Mouse (Mus musculus) lung, adult 2 months (tissue): ENCODE results near the gene Eme2. TPM values are rescaled to one million over a fixed set of nuclear protein-coding genes. Genes with fewer than 3 reads are reported as not detected.

Source experiments
- DNase-seq: peaks from one replicate; pipeline ENCODE4 v3.0.0; 2022
- H3K4me1 ChIP-seq: fragments of 200-500 bp; 2 replicates; pipeline ENCODE4 v1.6.1; 2011; ENCODE audit warnings: low read length; ENCODE audit not compliant: control insufficient read depth, insufficient read depth
- H3K4me3 ChIP-seq: fragments of 200-500 bp; replicated peaks from 2 replicates; pipeline ENCODE3; 2011; ENCODE audit warnings: low read depth, mild to moderate bottlenecking, control low read depth, low read length; ENCODE audit errors: extremely low read depth
- CTCF ChIP-seq: fragments of 200-500 bp; IDR thresholded peaks from 2 replicates; pipeline ENCODE4 v1.5.1; 2011; ENCODE audit warnings: mild to moderate bottlenecking, low read length, control low read depth; ENCODE audit not compliant: insufficient read depth
- POLR2A ChIP-seq: fragments of 200-500 bp; IDR thresholded peaks from 2 replicates; pipeline ENCODE4 v1.6.1; 2011; ENCODE audit warnings: low read depth, mild to moderate bottlenecking, control low read depth, low read length, borderline replicate concordance; ENCODE audit errors: extremely low read depth
- WGBS: fragments of 180-500 bp; shearing (Covaris S2); methylation state at CpG from one replicate; pipeline ENCODE4 v1.1.7; 2018; 5-methylcytosine and 5-hydroxymethylcytosine counted together
- polyA plus RNA-seq: library from polyadenylated mRNA; depleted of rRNA; stranded (reverse); fragments of >200 nt; gene quantifications from 2 replicates; pipeline ENCODE4 v1.2.3, GENCODE M21; 2012

The Eme2 gene
- polyA plus RNA-seq, 1 experiment, result 48.0 TPM

- Histone ChIP-seq H3K4me3 (no peak overlapping the region), H3K4me1 (0 out of 2 replicates have a peak, but pooled peaks cover 2% of the 10 kb centered on the region)
- no peak for TF ChIP-seq CTCF
- no peak for TF ChIP-seq POLR2A
- 32% methylated on average over 5 of the region's 5 CpGs for WGBS
- DNase-seq, result peak; percentile 42
Measured at GRCm38 (mm10) chr17:24878117-24878397, 16.8 kb downstream of the Eme2 start.

GRCm38 (mm10) chr17:24877336-24878116 is 17.4 kb downstream of the Eme2 start:
- H3K4me3 ChIP-seq, result no peak overlapping the region
- WGBS, result 44% methylated on average over 10 of the region's 10 CpGs
- 0 out of 2 replicates have a peak, but pooled peaks cover 2% of the 10 kb centered on the region for H3K4me1 ChIP-seq
- DNase-seq, result no peak
- TF ChIP-seq POLR2A (no peak), CTCF (no peak)

GRCm38 (mm10) chr17:24874989-24875388 is 19.9 kb downstream of the Eme2 start:
- WGBS, result 74% methylated on average over 8 of the region's 8 CpGs
- no peak overlapping the region for H3K4me3 ChIP-seq
- H3K4me1 ChIP-seq, result 0 out of 2 replicates have a peak, but pooled peaks cover 2% of the 10 kb centered on the region
- TF ChIP-seq CTCF (no peak), POLR2A (no peak)
- no peak for DNase-seq

GRCm38 (mm10) chr17:24874405-24874745 is 20.5 kb downstream of the Eme2 start:
- DNase-seq, result no peak
- TF ChIP-seq POLR2A (no peak), CTCF (no peak)
- 0 out of 2 replicates have a peak, but pooled peaks cover 2% of the 10 kb centered on the region for H3K4me1 ChIP-seq
- WGBS, result 45% methylated on average over 1 of the region's 1 CpGs
- no peak overlapping the region for H3K4me3 ChIP-seq

GRCm38 (mm10) chr17:24873695-24874404 is 21.0 kb downstream of the Eme2 start:
- TF ChIP-seq POLR2A (no peak), CTCF (no peak)
- H3K4me3 ChIP-seq, result no peak overlapping the region
- WGBS, result 48% methylated on average over 4 of the region's 4 CpGs
- 0 out of 2 replicates have a peak, but pooled peaks cover 2% of the 10 kb centered on the region for H3K4me1 ChIP-seq
- no peak for DNase-seq

- TF ChIP-seq CTCF (no peak), POLR2A (no peak)
- no peak overlapping the region for H3K4me3 ChIP-seq
- WGBS, result 91% methylated on average over 10 of the region's 10 CpGs
- H3K4me1 ChIP-seq, result no peaks in the 10 kb centered on the region
- no peak for DNase-seq
Measured at GRCm38 (mm10) chr17:24867914-24868313, 27.0 kb downstream of the Eme2 start.

- Histone ChIP-seq H3K4me1 (no peaks in the 10 kb centered on the region), H3K4me3 (no peak within 1 kb of the TSS)
- no peak for DNase-seq
- WGBS, result 91% methylated on average over 8 of the region's 8 CpGs
- no peak for TF ChIP-seq CTCF
Measured at GRCm38 (mm10) chr17:24865776-24866175, 29.1 kb downstream of the Eme2 start, which contains the start of gene Igfals. TSS of gene Igfals (plus strand) at chr17:24865997.

GRCm38 (mm10) chr17:24861785-24862184 is 33.1 kb downstream of the Eme2 start:
- H3K4me1 ChIP-seq, result no peaks in the 10 kb centered on the region
- H3K4me3 ChIP-seq, result no peak overlapping the region
- WGBS, result 93% methylated on average over 3 of the region's 3 CpGs
- no peak for DNase-seq
- TF ChIP-seq POLR2A (no peak), CTCF (no peak)

- Histone ChIP-seq H3K4me1 (no peaks in the 10 kb centered on the region), H3K4me3 (no peak overlapping the region)
- no peak for DNase-seq
- TF ChIP-seq POLR2A (no peak), CTCF (no peak)
- WGBS, result 91% methylated on average over 8 of the region's 8 CpGs
Measured at GRCm38 (mm10) chr17:24860076-24860475, 34.8 kb downstream of the Eme2 start.

GRCm38 (mm10) chr17:24858967-24859366 is 35.9 kb downstream of the Eme2 start:
- no peak overlapping the region for H3K4me3 ChIP-seq
- DNase-seq, result no peak
- 88% methylated on average over 6 of the region's 6 CpGs for WGBS
- TF ChIP-seq POLR2A (no peak), CTCF (no peak)
- no peaks in the 10 kb centered on the region for H3K4me1 ChIP-seq
